Mouse (Mus musculus) cerebellum, adult 9-10 months (tissue): ENCODE measurements around the gene Polr3h.

ENCODE experiments used
- DNase-seq: peaks from one replicate; pipeline ENCODE4 v3.0.0; 2022

The Polr3h gene

GRCm38 (mm10) chr15:81943176-81943749 lies 17.2 kb upstream of the Polr3h start:
- DNase-seq: no peak

GRCm38 (mm10) chr15:81941010-81941409 lies 15.0 kb upstream of the Polr3h start:
- no peak for DNase-seq

DNA sequence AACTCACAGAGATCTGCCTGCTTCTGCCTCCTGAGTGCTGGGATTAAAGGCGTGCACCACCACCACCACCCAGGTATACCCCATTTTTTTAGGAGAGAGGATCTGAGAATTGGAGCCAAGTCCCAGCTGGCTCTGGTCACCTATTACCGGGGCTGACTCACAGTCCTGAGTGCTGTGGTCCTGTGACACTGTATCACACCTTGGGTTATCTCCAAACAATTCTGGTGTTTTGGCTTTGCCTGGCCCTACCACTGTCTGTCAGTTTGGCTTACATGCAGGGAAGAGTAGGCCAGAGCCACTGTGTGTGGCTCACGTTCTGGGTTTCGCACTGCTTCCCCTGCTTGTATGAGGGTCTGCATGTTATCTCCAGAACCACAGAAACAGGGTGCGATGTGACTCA lies 14.2 kb upstream of the Polr3h start:
- no peak for DNase-seq

- no peak for DNase-seq
Observed at GRCm38 (mm10) chr15:81939774-81940173, 13.7 kb upstream of the Polr3h start.

DNA sequence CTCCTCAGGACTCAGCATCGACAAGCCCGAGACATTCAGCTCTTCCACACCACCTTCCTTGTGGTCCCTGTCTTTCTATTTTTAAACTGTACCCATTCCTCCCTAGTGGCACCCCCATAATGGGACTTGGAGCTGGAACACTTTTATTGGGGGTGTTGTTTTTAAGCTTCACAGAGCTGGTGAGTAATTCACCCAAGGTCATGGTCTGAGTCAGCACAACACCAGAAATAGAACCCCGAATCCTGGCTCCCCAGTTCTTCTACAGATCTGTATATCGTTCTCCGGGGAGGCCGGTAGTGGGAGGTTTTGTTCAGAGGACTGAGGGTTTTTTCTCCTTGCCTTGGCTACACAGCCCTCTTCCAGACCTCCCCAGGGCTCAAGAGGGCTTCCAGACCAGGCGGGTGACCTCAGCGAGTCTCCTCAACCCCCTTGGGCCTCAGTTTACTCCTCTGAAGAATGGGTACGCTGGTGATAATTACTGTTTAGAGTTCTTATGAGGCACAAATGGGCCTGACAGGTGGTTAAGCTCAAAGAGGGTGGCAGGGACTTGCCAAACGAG lies 13.2 kb upstream of the Polr3h start:
- DNase-seq: no peak

DNA sequence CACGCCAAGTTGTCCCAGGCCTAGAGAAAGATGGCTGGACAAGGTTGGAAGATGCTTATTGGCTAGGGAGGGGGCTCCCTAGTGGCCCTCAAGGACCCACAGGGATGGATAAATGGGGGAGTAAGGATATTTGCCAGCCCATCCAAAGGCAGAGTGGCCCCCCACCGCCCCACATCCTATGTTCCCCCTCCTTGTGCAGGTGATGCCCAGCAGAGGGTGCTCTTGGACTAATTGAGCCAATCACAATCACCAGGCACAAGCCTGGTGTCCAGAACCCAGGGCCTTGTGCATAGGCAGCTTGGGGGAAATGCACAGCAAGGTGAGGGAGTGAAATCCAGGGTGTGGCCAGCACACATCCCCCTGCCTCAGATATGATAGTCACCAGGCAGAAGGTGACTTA lies 12.2 kb upstream of the Polr3h start:
- peak; percentile 80 for DNase-seq

GRCm38 (mm10) chr15:81937098-81937972 lies 11.3 kb upstream of the Polr3h start:
- peak; percentile 75 for DNase-seq

GRCm38 (mm10) chr15:81936679-81937078 lies 10.6 kb upstream of the Polr3h start, which contains the start of gene Csdc2:
Gene Csdc2, plus strand, starts transcription at chr15:81936759.
- peak; percentile 82 for DNase-seq

DNA sequence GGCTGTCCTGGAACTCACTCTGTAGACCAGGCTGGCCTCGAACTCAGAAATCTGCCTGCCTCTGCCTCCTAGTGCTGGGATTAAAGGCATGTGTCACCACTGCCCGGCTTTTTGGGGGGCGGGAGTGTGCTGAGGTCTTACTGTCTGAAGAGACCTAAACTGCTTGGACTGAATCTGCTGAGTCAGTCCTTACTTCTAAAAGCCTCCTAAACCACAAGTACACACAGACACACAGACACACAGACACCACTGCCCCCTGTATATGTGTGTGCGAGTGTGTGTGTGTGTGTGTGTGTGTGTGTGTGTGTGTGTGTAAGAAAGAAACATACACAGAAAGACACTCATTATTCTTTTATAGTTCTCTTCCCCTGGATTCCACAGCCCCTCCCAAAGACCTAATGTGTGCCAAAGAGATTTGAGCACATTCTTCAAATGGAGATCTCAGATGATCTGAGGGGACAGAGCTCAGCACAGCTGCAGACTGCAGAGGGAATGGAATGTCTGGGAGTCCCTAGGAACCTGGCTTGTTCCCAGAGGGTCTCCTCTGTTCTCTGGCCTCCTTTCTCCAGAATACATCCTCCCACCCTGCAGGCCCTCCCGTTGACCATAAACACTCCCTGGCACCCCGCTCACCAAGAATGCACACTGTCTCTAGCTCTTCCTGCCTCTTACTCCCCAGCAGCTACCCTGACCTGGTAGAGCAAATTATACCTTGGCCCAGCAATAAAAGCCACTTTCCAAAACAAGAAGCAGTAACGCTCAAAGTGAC lies 10.0 kb upstream of the Polr3h start:
- no peak for DNase-seq

DNA sequence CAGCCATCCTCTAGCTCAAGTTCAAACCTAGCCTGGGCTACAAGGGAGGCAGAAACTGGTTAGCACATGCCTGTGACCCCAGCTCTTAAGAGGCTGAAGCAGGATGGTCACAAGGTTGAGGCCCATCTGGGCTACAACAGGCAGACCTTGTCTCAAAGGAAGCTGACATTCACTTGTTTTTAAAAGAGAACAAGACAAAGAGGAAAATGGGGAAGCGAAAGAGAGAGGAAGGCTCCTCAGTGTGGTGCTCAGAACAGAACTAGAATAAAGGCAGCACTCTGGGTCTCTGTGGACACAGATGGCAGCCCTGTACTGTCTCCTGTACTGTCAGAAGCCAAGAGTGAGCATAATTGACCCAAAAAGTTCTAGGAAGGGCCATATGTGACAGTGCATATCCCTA lies 7.9 kb upstream of the Polr3h start:
- no peak for DNase-seq

DNA sequence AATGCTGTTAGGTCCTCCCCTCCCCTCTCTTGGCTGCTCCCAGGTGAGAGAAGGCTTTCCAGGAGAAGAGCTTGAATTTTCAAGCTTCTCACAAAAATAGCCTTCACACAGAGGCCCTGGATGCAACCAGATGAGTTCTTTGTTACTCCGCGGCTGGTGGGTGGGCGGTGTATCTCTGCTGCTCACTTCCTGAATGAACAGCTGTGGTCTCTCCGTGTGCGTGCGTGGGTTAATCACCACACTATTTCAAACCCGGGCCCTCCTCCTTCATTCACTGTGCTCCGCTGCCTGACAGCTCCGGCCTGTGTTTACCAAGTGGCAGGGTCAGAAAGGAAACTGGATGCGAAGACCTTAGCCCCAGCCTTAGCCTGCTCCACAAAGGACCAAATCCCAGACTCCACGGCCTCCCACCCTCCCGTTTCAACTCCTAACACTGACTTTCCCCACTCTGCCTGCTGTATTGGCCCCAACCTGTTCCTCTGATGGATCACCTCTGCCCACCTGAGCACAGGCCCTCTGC lies 7.0 kb upstream of the Polr3h start:
- no peak for DNase-seq

- DNase-seq: no peak
Observed at GRCm38 (mm10) chr15:81928277-81928676, 2.2 kb upstream of the Polr3h start.

DNA sequence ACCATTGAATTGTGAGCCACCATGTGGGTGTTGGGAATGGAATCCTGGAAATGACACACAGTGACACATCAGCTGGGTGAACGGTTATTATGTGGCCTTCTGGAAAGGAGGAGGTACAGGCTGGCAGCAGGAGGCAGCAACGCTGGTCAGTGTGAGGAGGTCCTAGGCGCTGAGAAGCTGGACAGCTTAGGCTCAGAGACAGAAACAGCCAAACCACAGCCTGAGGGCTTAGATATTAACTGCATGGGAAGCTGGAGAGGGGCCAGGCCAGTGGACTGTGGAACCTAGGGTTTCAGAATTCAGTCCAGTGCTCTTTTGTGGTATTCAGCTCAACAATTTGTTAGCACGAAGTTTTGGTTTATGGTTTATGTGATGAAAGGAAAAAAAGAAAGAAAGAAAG lies 1.7 kb upstream of the Polr3h start:
- no peak for DNase-seq

DNA sequence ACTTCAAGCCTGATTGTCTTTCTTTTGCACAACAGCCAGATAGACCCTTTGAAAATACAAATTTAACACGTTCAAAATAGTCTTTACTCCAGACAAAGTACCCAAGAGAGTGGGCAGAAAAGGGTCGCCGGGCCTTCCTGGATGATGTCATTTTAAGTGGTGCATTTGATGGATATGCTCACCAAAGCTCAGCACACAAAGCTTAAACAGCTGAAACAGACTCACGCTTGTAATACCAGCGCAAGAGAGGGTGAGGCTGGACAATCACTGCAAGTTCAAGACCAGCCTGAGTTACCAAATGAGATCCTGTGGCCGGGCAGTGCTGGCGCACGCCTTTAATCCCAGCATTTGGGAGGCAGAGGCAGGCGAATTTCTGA lies 394 bp upstream of the Polr3h start:
- DNase-seq: no peak

DNA sequence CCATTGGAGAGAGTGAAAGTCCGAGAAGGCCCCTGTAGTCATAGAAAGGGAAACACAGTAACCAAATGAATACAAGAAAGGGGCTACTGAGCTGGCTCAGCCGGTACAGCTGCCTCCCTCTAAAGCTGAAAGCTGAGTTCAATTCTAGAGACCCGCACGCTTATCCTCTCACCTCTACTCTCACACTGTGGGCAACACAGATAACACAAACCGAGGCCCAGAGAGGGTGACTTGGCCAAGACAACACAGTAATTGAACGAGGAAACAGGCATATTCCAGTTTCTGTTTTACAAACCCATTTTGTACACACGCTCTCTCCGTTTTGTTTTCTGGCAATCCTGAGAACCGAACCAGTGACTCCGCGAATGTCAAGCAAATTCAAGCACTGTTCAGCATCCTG lies 1.1 kb downstream of the Polr3h start:
- no peak for DNase-seq

DNA sequence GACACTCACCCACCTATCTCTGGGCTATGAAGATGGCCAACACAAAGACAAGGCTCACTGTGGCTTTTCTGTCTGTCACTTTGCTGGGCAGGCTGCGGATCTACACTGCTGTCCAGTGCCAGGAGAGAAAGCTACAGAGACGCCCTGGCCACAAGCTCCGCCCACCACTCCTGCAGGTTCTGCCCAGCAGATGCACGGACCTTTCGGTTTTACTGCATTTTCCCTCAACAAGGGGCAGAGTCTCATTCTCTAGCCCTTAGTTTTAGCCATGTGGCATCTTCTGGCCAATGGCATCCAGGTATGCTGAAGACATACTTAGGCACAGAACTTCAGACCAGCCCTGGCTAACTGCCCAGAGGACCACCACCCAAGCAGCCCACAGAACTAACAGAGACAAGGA lies 4.8 kb downstream of the Polr3h start:
- DNase-seq: no peak

DNA sequence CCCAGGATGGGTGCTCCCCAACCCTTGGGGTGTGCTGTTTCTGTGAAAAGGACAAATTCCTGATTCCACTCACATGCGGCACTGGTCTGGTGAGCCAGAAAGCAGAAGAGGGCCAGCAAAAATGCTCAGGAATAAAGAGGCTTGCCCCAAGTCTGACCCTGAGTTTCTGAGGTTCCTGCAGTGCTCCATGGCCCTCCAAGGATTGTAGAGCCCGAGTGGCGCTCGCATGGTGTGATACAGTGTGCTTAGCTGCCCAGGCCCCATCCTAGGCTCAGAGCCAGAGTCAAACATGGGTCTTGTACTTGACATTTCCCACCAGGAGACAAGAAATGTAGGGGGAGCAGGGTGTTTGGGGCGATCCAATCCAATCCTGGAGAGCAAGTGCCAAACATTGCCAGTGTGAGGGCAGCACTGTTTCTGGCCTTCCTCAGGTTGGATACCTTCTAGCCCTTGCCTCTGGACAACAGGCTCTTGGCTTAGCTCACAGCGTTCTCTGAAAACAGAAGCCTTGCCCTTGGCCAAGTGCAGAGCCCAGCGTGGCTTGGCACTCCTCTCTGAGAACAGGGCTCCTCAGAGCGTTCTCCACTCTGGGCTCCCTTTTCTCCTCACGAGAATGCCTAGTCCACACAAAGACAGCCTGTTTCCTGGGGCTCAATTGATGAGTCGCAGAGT lies 5.4 kb downstream of the Polr3h start:
- DNase-seq: peak; percentile 68

DNA sequence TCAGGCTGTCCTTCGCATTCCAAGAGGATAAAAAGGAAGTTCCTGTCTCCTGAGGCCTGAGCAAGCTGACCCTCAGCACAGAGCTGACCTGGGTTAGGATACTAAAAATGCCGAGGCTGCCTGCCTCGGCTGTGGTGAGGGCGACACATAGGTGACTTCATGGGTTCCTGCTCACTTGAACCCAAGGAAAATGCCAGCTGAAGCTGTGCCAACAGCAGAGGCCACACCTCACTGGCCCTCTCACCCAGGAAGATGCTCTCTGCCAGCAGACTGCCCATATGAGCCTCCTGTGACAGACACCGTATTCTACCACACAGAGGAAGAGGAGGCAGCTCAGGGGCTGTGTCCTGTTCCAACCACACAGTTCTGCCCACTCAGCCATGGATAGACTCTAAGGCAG lies 7.0 kb downstream of the Polr3h start:
- DNase-seq: no peak

DNA sequence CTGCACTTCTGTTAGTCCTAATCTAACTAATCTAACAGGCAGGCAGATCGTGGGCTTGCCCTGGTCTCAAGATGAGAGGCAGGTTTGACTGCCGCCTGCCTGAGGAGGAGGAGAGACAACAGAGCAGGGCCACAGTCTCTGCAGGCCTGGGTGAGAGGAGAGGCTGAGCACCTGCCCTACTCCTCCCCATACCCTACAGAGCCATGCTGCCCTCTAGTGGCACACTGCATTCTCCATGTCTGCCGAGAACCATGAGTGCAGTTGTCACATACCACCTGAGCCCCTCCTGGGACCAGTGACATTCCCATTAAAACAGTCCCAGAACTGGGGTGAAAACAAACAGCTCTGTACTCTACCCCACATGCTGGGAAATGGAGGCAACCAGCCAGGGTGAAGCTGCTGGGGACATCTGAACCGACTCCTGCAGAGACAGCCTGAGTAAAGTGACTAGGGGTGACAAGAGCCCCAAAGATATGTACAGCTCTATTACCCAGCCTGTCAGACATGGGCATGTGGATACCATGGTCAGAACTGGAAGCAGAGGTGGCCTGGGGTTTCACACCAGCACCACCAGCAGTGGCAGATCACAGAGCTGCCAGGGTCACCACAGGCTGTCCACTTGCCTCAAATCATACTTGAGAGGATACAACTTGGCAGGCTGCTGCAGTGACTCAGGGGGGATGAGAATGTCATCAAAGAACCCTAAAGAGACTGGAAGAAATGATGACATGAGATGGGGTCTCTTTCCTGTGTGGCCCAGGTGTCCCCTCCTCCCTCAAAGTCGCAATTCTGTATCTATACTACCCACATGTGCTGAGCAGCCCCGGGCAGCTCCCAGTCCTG lies 8.2 kb downstream of the Polr3h start:
- DNase-seq: peak; percentile 72

DNA sequence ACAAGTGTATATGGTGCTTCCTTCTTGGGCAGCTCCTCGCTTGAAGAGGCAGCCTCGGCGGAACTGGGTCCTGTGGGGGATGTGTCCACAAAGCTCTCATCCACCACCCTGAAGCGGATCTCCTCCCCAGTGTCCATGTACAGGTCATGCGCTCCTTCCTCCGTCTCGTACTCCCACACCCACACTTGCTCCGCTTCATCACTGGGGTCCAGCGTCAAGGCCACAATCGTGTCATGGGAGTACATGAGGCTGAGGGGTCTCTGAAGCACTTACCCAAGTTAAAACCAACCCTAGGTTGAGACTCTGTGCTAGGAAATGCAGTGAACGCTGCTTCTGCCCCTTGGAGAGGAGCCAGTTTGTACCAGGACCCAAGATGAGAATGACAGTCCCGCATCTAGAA lies 8.8 kb downstream of the Polr3h start:
- no peak for DNase-seq

DNA sequence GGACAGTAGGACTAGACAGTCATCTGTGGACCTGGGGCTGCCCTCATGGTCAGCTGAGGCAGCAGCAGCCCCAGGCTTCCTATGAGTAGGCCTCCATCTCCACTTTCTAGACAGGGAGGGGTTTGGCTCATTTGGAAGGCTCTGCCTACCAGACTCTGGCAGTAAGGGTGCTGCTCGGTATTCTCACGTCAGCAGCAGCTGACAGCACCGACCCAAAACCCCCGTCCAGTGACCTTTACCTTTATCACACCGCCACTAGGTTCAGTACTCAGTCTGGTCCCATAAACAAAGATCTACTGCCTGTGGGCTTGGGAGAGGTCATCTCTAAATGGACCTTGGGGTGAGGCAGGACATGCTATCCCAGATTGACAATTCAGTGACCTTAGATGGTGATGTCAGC lies 10.4 kb downstream of the Polr3h start:
- DNase-seq: no peak

DNA sequence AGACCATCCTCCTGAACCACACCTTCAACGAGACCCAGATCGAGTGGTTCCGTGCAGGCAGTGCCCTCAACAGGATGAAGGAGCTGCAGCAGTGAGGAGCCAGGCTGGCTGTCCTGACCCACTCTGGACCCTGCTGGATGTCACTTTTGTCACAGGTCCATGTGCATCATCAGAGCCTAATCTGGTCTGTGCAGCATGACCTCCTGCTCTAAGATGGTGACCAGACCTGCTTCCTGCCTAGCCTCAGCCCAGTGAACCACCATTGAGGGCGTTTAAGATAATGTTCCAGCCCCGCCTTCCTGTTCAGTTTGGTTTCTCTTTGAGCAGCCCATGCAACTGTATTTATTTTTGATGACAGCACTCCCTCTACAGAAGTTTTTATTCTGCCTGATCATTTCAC lies 11.4 kb downstream of the Polr3h start:
- DNase-seq: no peak
